Mouse (Mus musculus): Measurements from ENCODE around the gene Ckap2l. TPM values are rescaled to one million over a fixed set of nuclear protein-coding genes. Genes with fewer than 3 reads are reported as not detected.

The Ckap2l gene
- total RNA-seq (2023), result 1 to 10 TPM; 1.8 to 3.3 TPM

DNA sequence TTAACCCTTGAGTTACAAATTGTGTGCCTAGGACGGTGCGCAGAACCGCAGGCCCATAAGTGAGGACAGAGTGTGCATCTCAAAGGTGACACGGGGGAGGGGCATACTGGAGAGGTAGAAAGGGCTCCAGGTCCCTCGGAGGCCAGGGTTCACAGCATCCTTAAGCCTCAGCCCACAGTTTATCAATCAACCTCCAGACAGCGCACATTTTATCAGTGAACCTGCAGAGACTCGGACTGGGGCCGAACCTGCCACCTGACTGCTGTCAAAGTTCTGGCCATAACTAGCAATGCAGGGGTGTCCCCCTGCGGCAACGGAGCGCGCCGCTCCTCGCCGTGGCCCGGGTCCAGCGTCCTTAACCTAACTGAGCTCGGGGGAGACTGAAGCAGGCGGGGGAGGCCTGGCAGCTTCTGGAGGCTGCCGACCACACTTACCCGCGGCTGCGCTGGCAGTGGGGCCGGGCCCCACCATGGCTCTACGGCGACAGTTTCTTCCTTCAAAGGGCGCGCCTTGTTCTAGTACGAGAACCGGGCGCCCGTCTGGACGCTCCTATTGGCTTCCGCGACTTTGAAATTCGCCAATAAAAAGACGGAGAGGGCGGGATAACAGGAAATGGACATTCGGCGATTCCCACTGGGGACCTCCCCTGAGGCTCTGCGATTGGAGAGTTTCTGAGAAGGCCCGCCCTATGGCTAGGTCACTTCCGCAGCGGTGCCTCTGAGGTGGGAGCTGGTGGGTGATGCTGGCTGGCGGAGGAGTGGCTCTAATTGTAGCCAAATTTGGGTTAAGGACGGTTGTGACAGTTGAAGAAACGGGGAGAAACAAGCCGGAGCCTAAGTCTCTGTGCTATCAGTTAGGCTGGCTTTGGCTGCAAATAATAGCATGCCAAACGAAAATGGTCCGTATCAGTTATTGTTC lies at the start of gene Ckap2l:
Gene Ckap2l (minus strand): TSS at position 542 of the 918 bp plus-strand sequence.

DNA sequence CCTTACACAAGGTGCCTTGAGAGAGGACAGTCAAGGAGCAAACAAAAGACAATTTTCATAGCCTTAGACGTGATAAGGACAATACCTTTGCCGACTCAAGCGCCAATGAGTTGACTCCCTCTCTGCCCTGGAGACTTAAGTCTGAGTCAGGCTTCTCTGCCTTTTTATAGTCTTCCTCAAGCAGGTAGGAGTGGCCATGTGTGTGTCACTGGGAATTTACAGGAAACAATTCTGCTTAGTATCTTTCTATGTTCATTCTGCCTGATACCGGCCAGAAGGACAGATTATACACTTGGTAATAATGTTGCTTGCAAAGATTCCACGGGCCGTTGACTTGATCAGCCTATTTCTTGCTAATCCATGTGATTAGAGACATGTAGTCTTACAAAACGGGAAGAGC lies 12.8 kb upstream of the Ckap2l start, which contains the start of gene Il1a:
Gene Il1a (minus strand): TSS at position 137 of the 400 bp plus-strand sequence.

Other genes starting within 250 kb of the Ckap2l start
- gene Vinac1, start 249.0 kb downstream of the Ckap2l start, total RNA-seq (2023), result not detected
- gene Ttl, start 231.3 kb downstream of the Ckap2l start, total RNA-seq (2023), result 1 to 10 TPM; 4.8 to 5.6 TPM
- gene Polr1b, start 196.2 kb downstream of the Ckap2l start, total RNA-seq (2023), result 10 to 100 TPM; 19.0 to 20.8 TPM
- 1 to 10 TPM; 8.9 to 9.2 TPM for gene Chchd5, start 167.5 kb downstream of the Ckap2l start, total RNA-seq (2023)
- gene Slc20a1, start 98.4 kb downstream of the Ckap2l start, total RNA-seq (2023), result 100 to 1,000 TPM; 243 to 270 TPM
- gene Il1a, start 12.8 kb upstream of the Ckap2l start, total RNA-seq (2023), result 10 to 100 TPM; 12.8 to 17.0 TPM
- gene Il1b, start 73.9 kb upstream of the Ckap2l start, total RNA-seq (2023), result 100 to 1,000 TPM; 288 to 415 TPM
- gene F830045P16Rik, start 239.4 kb upstream of the Ckap2l start, total RNA-seq (2023), result under 1 TPM in 1 of 2 experiments, not detected in 1; 0.27 TPM

All from monocyte, adult 59 days (primary cell).